Mouse (Mus musculus) lung, postnatal 0 days (tissue): Measurements from ENCODE around the gene Efcab6.

Experiments used
- CTCF ChIP-seq: IDR thresholded peaks from 2 replicates; pipeline ENCODE4 v1.5.1; 2016; ENCODE audit warnings: antibody characterized with exemption, mild to moderate bottlenecking
- EP300 ChIP-seq: IDR thresholded peaks from 2 replicates; pipeline ENCODE4 v1.6.1; 2016; ENCODE audit warnings: antibody characterized with exemption, mild to moderate bottlenecking, control low read depth

- TF ChIP-seq CTCF = no peak
- TF ChIP-seq EP300 = no peak
Observed at GRCm38 (mm10) chr15:83934816-83935215, 130.4 kb downstream of the Efcab6 start.
